Mouse (Mus musculus): ENCODE results near the gene Tmem8b.

GRCm38 (mm10) chr4:43737144-43737543 is 68.4 kb downstream of the Tmem8b start:
- TF ChIP-seq POLR2A (IDR thresholded peaks at IDR 0.05; ENCODE audit: low read depth, low read length) (no peak), CTCF (IDR thresholded peaks at IDR 0.05; ENCODE audit: extremely low read depth, insufficient read depth, insufficient read length, insufficient replicate concordance) (no peak)

Measured in spleen, adult 2 months (tissue).